Mouse (Mus musculus) bone marrow, adult 2 months (tissue): ENCODE results near the gene C2. TPM values are rescaled to one million over a fixed set of nuclear protein-coding genes. Genes with fewer than 3 reads are reported as not detected.
A peak's percentile ranks its signal among the peaks of the same experiment; 100 is the strongest.
"Not testable (repeated sequence)": the region's sequence is repeated elsewhere in the genome, so short reads cannot be mapped to it uniquely, and the experiment has no call there.

Experiments
- H3K27ac ChIP-seq: fragments of 200-500 bp; 2 replicates; pipeline ENCODE4 v1.5.1; 2012; ENCODE audit warnings: low read depth, mild to moderate bottlenecking, control low read depth, inconsistent platforms, low read length; ENCODE audit not compliant: control insufficient read depth, poor library complexity, insufficient read depth
- H3K4me1 ChIP-seq: fragments of 200-500 bp; 2 replicates; pipeline ENCODE4 v1.6.1; 2011; ENCODE audit warnings: low read length; ENCODE audit not compliant: control insufficient read depth, insufficient read depth
- H3K4me3 ChIP-seq: fragments of 200-500 bp; replicated peaks from 2 replicates; pipeline ENCODE3; 2011; ENCODE audit warnings: mild to moderate bottlenecking, low read depth, low read length, control low read depth; ENCODE audit not compliant: control insufficient read depth
- CTCF ChIP-seq: fragments of 200-500 bp; IDR thresholded peaks from 2 replicates; pipeline ENCODE4 v1.5.1; 2011; ENCODE audit warnings: low read length, control low read depth; ENCODE audit not compliant: control insufficient read depth, insufficient read depth
- POLR2A ChIP-seq: fragments of 200-500 bp; IDR thresholded peaks from 2 replicates; pipeline ENCODE4 v1.6.1; 2011; ENCODE audit warnings: low read depth, mild to moderate bottlenecking, control low read depth, low read length, borderline replicate concordance; ENCODE audit not compliant: control insufficient read depth
- WGBS: fragments of 180-500 bp; shearing (Covaris S2); methylation state at CpG from one replicate; pipeline ENCODE4 v1.1.7; 2018; 5-methylcytosine and 5-hydroxymethylcytosine counted together
- polyA plus RNA-seq: library from polyadenylated mRNA; stranded (reverse); fragments of >200 nt; gene quantifications from 2 replicates; pipeline ENCODE4 v1.2.4, GENCODE M21; 2011; ENCODE audit warnings: low replicate concordance; ENCODE audit not compliant: missing spikeins, insufficient read depth, insufficient read length

The C2 gene
- polyA plus RNA-seq, 1 experiment: 3.7 TPM

GRCm38 (mm10) chr17:34916316-34916715, 18.3 kb upstream of the C2 start:
- Histone ChIP-seq H3K4me1 (no peaks in the 10 kb centered on the region; the same call in 1 of the 2 replicates), H3K27ac (no peak overlapping the region), H3K4me3 (no peak overlapping the region)
- 81% methylated on average over 5 of the region's 5 CpGs for WGBS
- no peak for TF ChIP-seq POLR2A
- TF ChIP-seq CTCF: no peak

DNA sequence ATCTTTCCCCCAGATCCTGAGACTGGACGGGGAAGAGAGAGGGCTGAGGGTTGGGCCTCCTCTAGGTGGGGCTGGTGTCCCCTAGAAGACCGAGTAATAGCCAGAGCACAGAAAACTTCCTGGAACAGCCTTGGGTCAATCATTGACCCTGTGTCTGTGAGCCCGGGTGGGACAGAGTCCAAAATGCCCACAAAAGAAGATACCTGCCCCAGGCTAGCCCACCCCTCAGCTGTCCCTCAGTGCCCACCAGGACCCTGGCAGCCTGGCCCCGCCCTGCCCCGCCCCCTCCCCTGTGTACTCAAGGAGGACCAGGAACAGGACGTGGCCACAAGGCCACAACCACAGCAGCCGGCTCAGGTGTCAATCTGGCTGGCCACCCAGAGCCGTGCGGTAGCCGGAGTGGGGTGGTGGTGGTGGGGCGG, 17.4 kb upstream of the C2 start:
- H3K27ac ChIP-seq: no peak overlapping the region
- H3K4me1 ChIP-seq: no peaks in the 10 kb centered on the region; the same call in 1 of the 2 replicates
- no peak overlapping the region for H3K4me3 ChIP-seq
- WGBS: 9% methylated on average over 11 of the region's 11 CpGs
- TF ChIP-seq POLR2A (no peak), CTCF (peak; percentile 32; the same call in 1 of the 2 replicates)

DNA sequence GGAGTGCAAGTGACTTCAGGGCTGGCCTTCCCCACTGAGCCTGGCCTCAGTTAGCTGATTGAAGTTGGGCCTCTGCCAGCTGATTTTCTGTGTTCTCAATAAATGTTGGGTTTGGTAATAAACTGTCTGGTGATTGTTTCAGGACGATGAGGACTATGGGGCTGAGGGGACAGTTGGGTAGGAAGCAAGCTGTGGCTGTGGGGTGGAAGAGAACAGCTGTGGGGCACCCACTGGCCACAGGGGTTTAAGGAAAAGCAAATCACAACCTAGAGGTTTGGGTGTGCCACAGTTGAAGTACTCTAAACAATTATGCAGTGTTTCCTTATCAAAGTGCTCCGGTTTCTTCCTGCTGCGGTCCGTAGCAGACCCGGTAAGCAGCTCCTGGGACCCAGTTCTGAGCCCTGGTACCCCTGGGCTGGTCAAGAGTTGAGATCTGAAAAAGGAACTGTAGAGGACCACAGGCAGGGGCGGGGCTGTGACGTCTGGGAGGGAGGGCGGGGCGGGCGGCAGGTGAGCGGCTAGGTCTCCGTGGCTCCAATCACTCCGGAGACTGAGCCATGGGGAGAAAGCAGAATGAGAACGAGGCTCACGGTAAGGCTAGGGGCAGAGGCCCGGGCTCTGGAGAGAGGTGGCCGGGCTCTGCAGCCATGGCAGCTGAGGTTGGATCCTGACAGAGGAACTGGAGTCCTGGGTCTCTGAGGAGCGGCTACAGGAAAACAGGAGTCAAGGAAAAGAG, 16.0 kb upstream of the C2 start, which contains the start of gene Slc44a4:
TSS of gene Slc44a4 (plus strand) at position 537 of the 736 bp plus-strand sequence.
- no peak within 1 kb of the TSS for H3K4me3 ChIP-seq
- no peaks in the 10 kb centered on the region for H3K4me1 ChIP-seq
- WGBS: 69% methylated on average over 18 of the region's 18 CpGs
- TF ChIP-seq POLR2A (no peak), CTCF (no peak)
- H3K27ac ChIP-seq: no peak within 1 kb of the TSS

DNA sequence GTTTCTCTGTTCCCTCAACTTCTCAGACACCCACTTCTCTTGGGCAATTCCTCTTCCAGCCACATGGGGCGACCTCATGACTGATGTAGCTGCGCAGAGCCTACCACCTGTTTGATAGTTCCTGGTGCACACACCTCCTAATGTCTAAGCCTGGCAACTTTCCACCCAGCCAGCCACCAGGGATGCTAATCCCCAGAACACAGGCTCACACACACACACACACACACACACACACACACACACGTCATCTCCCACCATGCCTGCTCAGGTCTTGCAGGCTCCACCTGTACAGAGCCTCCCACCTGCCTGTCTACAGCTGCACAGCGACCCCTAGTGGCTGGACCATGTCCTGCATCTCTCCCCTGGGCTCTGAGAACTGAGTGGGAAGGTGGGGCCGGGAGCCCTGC, 13.9 kb upstream of the C2 start:
- TF ChIP-seq CTCF: peak; percentile 98
- TF ChIP-seq POLR2A: 0 out of 2 replicates have a peak, but pooled peaks have one; percentile 14
- Histone ChIP-seq H3K27ac (no peak overlapping the region), H3K4me3 (no peak overlapping the region), H3K4me1 (no peaks in the 10 kb centered on the region)
- WGBS: 34% methylated on average over 5 of the region's 5 CpGs

DNA sequence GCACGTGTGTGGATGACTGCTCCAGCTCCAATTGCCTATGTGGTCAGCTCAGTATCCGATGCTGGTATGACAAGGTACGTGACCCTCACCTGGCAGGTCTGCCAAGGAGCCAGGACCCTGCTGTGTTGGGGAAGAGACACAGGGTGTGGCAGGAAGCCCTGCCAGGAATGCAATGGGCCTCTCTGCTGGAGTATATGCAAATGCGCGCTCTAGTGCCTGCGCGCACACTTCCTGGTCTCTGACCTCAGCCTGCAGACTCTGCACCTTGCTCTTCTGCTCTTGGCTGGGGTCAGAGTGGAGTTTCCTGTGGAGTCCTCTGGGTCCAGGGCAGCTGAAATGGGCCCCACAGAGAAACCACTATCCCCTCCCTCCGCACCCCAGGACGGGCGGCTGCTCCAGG, 12.9 kb upstream of the C2 start:
- 88% methylated on average over 10 of the region's 10 CpGs for WGBS
- H3K27ac ChIP-seq: no peak overlapping the region
- H3K4me1 ChIP-seq: no peaks in the 10 kb centered on the region
- TF ChIP-seq POLR2A (no peak), CTCF (no peak)
- no peak overlapping the region for H3K4me3 ChIP-seq

DNA sequence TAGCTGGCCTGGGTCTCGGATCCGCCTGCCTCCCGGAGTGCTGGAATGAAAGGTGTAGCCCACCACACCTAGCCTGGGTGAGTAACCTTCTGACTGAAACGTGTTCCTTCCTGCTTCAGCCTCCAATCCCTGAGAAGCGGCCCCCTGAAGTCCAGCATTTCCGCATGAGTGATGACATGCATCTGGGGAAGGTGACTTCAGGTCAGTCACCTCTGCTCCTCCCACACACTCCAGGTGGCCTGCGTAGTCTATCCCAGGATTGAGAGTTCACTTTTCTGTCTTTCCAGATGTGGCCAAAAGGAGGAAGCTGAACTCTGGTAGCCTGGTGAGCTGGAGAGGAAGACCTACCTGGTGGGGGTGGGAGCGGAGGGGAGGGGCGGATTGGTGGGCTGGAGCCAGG, 4.8 kb upstream of the C2 start:
- 91% methylated on average over 9 of the region's 9 CpGs for WGBS
- Histone ChIP-seq H3K4me3 (no peak overlapping the region), H3K27ac (no peak overlapping the region), H3K4me1 (no peaks in the 10 kb centered on the region)
- TF ChIP-seq POLR2A (no peak), CTCF (no peak)

DNA sequence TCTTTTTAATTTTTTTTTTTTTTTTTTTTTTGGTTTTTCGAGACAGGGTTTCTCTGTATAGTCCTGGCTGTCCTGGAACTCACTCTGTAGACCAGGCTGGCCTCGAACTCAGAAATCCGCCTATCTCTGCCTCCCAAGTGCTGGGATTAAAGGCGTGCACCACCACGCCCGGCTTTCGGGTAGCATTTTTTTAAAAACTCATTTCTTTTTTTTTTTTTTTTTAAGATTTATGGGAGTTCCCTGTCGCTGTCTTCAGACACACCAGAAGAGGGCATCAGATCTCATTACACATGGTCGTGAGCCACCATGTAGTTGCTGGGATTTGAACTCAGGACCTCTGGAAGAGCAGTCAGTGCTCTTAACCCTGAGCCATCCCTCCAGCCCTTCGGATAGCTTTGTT, 3.9 kb upstream of the C2 start:
- not testable (repeated sequence) for H3K4me1 ChIP-seq, H3K4me3 ChIP-seq, H3K27ac ChIP-seq
- WGBS: 67% methylated on average over 10 of the region's 10 CpGs

- not testable (repeated sequence) for H3K4me1 ChIP-seq
Measured at GRCm38 (mm10) chr17:34900826-34901225, 2.8 kb upstream of the C2 start.

DNA sequence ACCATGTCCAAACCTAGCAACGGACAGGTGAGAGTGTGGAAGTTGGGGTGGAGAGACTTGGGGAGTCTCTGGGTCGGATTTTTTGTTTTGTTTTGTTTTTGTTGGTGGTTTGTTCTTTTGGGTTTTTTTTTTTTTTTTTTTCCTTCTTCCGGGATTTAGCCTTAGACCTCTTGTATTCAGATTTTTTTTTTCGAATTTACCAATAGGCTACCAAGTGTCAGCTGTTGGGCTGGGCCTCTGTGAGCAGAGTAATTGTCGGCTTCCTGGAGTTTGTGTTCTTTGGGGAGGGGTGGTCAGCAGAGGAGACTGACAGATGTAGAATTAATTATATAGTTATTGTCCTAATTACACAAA, 1.8 kb upstream of the C2 start:
- Histone ChIP-seq H3K4me1 (peaks cover 5% of the 10 kb centered on the region), H3K27ac (peak overlapping the region; percentile 76), H3K4me3 (peak overlapping the region; percentile 84)
- TF ChIP-seq CTCF: no peak
- no peak for TF ChIP-seq POLR2A
- WGBS: under 1% methylated on average over 5 of the region's 5 CpGs

More at GRCm38 (mm10) chr17:34900826-34901225, 2.8 kb upstream of the C2 start:
- not testable (repeated sequence) for H3K27ac ChIP-seq, H3K4me3 ChIP-seq
